Mouse (Mus musculus) skeletal muscle tissue, adult 2 months (tissue): ENCODE measurements around the gene Gsdme.

Source experiments
- DNase-seq: peaks from one replicate; pipeline ENCODE4 v3.0.0-alpha.2; 2012; ENCODE audit warnings: low read depth, low spot score

Gene Gsdme

DNA sequence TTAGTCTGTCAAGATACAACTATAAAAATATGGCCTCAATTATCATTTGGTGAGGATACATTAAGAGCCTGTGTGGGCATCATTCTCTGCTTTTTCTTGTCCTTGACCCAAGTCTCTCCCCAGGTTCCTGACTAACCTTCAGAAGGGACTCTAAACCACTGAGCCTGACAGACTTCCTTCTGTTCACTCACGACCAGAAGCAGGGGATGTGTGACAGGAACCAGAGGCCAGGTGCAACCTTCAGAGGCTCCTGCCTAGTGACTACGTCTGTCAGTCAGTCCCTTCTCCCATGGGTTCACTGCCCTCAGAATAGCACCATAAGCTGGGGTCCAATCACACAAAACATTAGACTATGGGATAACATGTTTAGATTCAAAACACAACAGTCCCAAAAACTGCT is 16.3 kb downstream of the Gsdme start:
- no peak for DNase-seq

- no peak for DNase-seq
Measured at GRCm38 (mm10) chr6:50244967-50245366, 18.7 kb downstream of the Gsdme start.

DNA sequence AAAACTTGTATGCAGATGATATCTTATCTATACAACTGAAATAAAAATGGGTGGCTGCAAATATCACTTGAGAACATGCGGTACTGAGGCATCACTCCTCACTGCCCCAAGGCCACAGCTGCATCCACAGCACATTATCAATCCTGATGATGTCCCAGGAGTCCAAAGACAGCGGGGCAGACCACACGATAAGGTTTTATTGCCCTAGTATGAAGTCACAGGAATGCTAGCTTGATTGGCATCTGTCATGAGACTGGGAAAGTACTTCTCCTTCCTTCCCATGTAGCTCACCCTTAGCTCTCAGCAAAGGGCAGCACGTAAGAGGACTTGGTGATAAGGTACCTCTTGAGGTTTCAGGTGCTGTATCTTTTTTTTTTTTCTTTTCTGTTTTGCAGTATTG is 19.5 kb downstream of the Gsdme start:
- no peak for DNase-seq

- DNase-seq = no peak
Measured at GRCm38 (mm10) chr6:50240437-50240836, 23.2 kb downstream of the Gsdme start.

DNA sequence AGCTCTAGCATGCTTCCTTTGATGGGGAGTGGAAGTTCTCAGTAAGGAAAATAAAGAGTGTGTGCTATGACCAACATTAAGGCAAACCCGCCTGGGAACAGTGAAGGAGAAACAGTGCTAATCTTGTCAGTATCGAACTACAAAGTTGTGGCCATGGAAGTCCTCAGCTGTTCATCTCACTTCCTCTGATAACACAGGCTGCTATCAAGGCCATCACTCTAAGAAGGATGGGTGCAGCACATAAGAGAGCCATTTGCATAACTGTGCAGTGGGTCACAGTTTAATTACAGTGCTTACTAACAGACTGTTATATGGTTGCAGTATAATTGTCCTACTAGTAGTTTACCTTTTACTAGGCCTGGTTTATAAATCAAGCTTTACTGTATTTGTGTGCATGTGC is 23.8 kb downstream of the Gsdme start:
- DNase-seq = no peak

- no peak for DNase-seq
Measured at GRCm38 (mm10) chr6:50237963-50238362, 25.7 kb downstream of the Gsdme start.

GRCm38 (mm10) chr6:50232984-50233383 is 30.7 kb downstream of the Gsdme start:
- no peak for DNase-seq

DNA sequence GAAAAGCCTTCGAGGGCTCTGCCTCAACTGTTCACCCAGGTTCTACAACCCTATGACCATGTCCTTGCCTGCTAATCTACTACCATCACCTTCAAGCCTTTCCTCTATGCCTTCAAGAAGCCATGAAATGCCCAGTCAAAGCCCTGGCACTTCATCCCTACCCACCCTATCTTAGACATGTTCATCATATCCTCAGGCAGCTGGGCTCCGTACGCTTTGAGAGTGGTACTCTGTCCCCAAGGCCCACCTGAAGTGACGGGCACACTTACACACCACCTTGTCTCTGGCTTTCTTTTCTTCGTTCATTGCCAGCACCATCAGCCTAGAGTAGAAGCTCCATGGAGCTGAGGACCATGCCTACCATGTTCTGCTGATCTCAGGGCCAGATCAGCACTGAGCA is 32.4 kb downstream of the Gsdme start:
- no peak for DNase-seq

GRCm38 (mm10) chr6:50228180-50228579 is 35.5 kb downstream of the Gsdme start:
- no peak for DNase-seq

DNA sequence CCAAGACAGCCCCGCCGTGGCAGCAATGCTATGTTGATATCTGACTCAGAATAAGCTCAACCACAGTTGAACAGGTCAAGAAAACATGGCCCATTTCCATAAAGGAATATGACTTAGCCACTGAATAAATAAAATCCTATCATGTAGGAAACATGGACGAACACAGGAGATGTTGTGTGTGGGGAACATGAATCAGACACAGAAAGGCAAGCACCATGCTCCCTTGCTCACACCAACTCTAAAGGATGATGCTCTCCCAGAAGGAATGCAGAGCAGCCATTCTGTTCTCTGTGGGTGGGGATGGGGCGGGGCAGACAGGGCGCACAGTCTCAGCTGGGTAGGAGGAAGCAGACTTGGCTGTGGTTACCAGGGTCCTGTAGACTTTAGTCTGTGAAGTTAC is 38.4 kb downstream of the Gsdme start:
- DNase-seq = no peak

DNA sequence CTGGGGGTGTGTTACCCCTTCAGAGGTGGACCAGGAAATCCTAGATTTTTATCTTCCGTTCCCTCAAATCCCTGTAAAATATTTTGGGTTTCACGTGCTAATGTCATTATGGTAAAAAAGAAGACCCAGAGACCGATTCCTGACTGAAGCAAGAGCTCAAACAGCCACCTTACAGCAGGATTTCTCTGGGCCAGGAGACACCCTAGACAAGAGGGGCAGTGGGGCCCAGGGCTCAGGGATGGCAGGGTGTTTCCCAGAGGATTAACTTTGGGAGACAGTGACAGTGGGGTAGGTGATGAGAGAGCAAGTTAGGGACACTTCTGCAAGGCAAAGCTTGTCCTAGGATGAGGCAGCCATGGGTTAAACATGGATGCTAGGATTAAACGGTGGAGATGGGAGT is 40.1 kb downstream of the Gsdme start:
- no peak for DNase-seq

GRCm38 (mm10) chr6:50222986-50223385 is 40.7 kb downstream of the Gsdme start:
- no peak for DNase-seq

GRCm38 (mm10) chr6:50222351-50222750 is 41.3 kb downstream of the Gsdme start:
- DNase-seq = no peak

- peak; percentile 21 for DNase-seq
Measured at GRCm38 (mm10) chr6:50220863-50221262, 42.8 kb downstream of the Gsdme start.

GRCm38 (mm10) chr6:50219066-50219465 is 44.6 kb downstream of the Gsdme start:
- DNase-seq = no peak

DNA sequence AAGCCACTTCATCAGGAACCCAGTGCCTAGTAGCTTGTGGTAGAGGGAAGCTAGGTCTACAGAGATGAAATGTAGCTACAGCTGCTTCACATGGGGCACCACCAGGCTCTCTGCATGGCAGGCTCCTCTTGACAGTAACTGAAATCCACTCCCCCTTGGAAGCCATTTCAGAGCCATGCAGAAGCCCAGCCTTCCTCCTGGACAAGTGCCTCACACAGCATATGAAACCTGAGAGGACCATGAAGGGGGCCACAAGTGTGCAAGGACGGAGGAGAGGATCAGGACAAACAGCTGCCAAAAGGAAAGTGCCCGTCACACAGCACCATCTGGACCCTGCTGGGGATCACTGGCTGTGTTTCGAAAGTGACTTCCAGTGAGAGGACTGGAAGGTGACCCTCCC is 45.0 kb downstream of the Gsdme start:
- peak; percentile 3 for DNase-seq

- no peak for DNase-seq
Measured at GRCm38 (mm10) chr6:50215986-50216385, 47.7 kb downstream of the Gsdme start.

DNA sequence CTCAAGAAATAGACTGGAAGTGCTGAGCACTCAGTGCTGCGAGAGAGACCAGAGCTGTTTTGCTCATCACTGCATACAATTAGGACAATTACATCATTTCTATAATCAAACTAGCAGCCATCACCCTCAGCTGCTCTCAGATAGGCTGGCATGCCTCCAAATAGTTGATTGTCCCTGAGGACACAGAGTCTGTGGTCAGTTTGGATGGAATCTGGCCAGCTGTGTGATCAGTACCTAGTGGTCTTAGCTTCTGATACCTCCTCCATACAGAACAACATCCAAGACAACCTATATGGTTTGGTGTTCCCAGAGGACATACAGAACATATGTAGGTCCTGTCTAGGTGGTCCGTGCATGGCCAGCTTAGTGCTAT is 48.3 kb downstream of the Gsdme start:
- DNase-seq = no peak

DNA sequence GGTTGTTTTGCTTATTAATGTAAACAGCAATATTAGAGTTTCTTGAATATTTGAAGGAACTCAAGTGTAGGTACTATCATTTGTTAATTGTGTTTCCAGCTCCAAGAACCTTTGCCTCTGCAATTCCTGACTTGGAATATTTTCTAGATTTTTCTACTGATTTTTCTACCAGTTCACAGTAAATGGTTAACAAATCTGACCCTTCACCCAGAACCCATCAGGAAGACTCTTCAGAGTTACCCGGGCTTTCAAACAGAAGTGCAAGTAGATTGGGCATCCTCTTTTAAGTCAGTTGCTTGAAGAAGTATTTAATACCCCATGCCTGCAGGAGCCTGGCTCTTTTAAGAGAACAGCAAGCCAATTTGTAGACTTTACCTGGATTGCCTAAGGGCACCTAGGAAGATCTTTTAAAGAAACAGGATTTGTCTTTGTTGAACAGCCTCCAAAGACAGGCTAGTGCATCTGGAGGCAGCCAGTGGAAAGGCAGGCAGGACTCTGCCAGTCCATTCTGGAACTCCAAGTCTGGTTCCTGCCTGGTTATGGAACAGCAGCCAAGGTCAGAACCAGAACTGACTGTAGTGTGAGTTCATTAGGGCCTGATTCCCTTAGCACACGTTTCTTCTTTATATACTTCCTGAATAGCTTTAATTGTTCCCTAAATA is 48.8 kb downstream of the Gsdme start:
- DNase-seq = no peak

DNA sequence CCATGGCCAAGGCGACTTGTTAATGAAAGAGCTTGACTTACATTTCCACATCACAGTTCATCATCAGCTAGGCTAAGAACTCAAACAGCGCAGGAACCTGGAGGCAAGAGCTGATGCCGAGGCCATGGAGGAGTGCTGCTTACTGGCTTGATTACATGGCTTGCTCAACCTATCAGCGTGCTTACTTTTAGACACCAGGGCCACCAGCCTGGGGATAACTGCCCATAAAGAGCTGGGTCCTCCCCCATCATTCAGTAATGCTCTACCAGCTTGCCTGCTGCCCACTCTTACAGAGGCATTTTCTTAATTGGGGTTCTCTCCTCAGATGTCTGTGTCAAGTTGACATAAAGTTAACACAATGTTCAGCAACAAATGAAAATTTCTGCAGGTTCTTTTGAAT is 58.6 kb downstream of the Gsdme start:
- no peak for DNase-seq

GRCm38 (mm10) chr6:50204356-50204755 is 59.3 kb downstream of the Gsdme start:
- no peak for DNase-seq

- DNase-seq = no peak
Measured at GRCm38 (mm10) chr6:50193851-50194250, 69.8 kb downstream of the Gsdme start.

DNA sequence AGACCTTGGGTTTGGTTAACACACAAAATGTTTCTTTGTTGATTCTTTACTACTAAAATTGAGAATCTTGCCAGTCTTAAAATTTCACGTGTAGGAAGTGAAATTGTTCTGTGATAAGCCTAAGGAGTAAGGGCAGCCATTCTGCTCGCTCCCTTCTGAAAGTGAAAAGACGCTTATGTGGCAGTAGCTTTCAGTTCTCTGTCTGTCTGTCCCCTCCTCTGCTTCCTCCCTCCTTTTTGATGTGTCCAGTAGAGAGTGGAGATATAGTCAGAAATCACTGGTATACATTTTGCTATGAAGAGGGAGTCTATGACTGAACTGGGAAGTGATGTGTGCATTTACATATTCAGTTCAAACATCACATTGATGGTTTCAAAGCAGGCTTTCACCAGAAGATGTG is 70.8 kb downstream of the Gsdme start:
- no peak for DNase-seq

DNA sequence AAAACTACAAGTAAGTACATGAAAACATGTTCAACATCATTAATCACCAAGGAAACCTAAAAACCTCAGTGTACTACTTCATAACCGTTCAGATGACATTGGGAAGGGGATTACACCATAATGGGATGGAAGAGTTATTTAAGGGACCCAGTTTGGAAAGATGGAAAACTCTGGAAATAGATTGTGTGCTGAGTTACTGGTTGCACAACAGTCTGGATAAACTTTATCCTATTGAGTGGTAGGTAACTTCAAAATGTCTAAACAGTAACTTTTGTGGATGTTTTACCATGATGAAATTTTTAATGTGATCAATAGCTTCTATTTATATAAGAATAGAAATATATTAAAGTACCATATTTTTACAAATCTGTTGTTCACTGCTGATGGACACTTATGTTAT is 71.5 kb downstream of the Gsdme start:
- no peak for DNase-seq
